Mouse (Mus musculus) ZHBTc4 (cell line): ENCODE measurements at regions not wholly inside any gene's neighbourhood (a gene's known extent, or its start where the extent isn't known, plus 50 kb on each side); places are given as distances from the start of the nearest gene placed in this dataset.
A peak's percentile ranks its signal among the peaks of the same experiment; 100 is the strongest.

Experiments
- DNase-seq: peaks from one replicate; pipeline ENCODE4 v3.0.0-alpha.2; 2011; ENCODE audit warnings: low read depth, low spot score

- DNase-seq, result peak; percentile 97
Measured at GRCm38 (mm10) chr4:17092132-17092531, 2513.1 kb upstream of the Gm12353 start.

GRCm38 (mm10) chr4:17107916-17108315 lies 2497.3 kb upstream of the Gm12353 start:
- DNase-seq, result peak; percentile 11
